Mouse (Mus musculus) heart, embryonic 10.5 days (tissue): ENCODE results near the gene Rbp2. TPM values are rescaled to one million over a fixed set of nuclear protein-coding genes. Genes with fewer than 3 reads are reported as not detected.
A peak's percentile ranks its signal among the peaks of the same experiment; 100 is the strongest.

ENCODE experiments used
- DNase-seq: peaks from one replicate; pipeline ENCODE4 v3.0.0-alpha.2; 2017; ENCODE audit warnings: low spot score
- H3K27ac ChIP-seq: fragments of 300-500 bp; sonication (generic); 2 replicates; pipeline ENCODE4 v1.5.1; 2016; ENCODE audit warnings: mild to moderate bottlenecking
- H3K27me3 ChIP-seq: fragments of 300-500 bp; sonication (generic); 2 replicates; pipeline ENCODE4 v1.6.1; 2016; ENCODE audit warnings: mild to moderate bottlenecking; ENCODE audit not compliant: poor library complexity, insufficient read depth, severe bottlenecking
- H3K36me3 ChIP-seq: fragments of 300-500 bp; sonication (generic); 2 replicates; pipeline ENCODE4 v1.6.1; 2016; ENCODE audit warnings: mild to moderate bottlenecking, moderate library complexity
- H3K4me1 ChIP-seq: fragments of 300-500 bp; sonication (generic); 2 replicates; pipeline ENCODE4 v1.6.1; 2016; ENCODE audit warnings: mild to moderate bottlenecking
- H3K4me3 ChIP-seq: fragments of 300-500 bp; sonication (generic); 2 replicates; pipeline ENCODE4 v1.5.1; 2016; ENCODE audit warnings: mild to moderate bottlenecking, moderate library complexity
- H3K9me3 ChIP-seq: fragments of 300-500 bp; sonication (generic); 2 replicates; pipeline ENCODE4 v1.6.1; 2016; ENCODE audit warnings: mild to moderate bottlenecking, moderate library complexity
- WGBS: fragments of 180-500 bp; shearing (Covaris S2); methylation state at CpG from one replicate; pipeline ENCODE4 v1.1.7; 2016; 5-methylcytosine and 5-hydroxymethylcytosine counted together
- polyA plus RNA-seq: library from polyadenylated mRNA; unstranded; fragments of >200 nt; fragmentation: Nextera tagmentation; extraction: Ambion mirVana; gene quantifications from 2 replicates; pipeline ENCODE4 v1.2.1, GENCODE M21; 2016

The Rbp2 gene
- polyA plus RNA-seq, 1 experiment from 2014 or later, result 1.9 TPM

- no peaks in the 10 kb centered on the region for H3K27me3 ChIP-seq
- WGBS, result 68% methylated on average over 4 of the region's 4 CpGs
These were observed 43.9 kb downstream of the Rbp2 start for GRCm38 (mm10) chr9:98529776-98530175.

GRCm38 (mm10) chr9:98530999-98531398, 45.1 kb downstream of the Rbp2 start:
- H3K36me3 ChIP-seq, result no peaks in the 10 kb centered on the region
- 48% methylated on average over 2 of the region's 2 CpGs for WGBS
- DNase-seq, result no peak
- no peaks in the 10 kb centered on the region for H3K4me1 ChIP-seq
- no peak overlapping the region for H3K4me3 ChIP-seq
- no peak overlapping the region for H3K27ac ChIP-seq
- H3K27me3 ChIP-seq, result no peaks in the 10 kb centered on the region
- no peaks in the 10 kb centered on the region for H3K9me3 ChIP-seq

More at GRCm38 (mm10) chr9:98529776-98530175, 43.9 kb downstream of the Rbp2 start:
- H3K36me3 ChIP-seq, result no peaks in the 10 kb centered on the region
- no peak for DNase-seq
- H3K27ac ChIP-seq, result no peak overlapping the region
- H3K4me1 ChIP-seq, result no peaks in the 10 kb centered on the region
- no peak overlapping the region for H3K4me3 ChIP-seq
- no peaks in the 10 kb centered on the region for H3K9me3 ChIP-seq

GRCm38 (mm10) chr9:98534675-98535280, 48.9 kb downstream of the Rbp2 start:
- WGBS, result 67% methylated on average over 4 of the region's 4 CpGs
- Histone ChIP-seq H3K4me1 (no peaks in the 10 kb centered on the region), H3K27ac (no peak overlapping the region), H3K4me3 (no peak overlapping the region), H3K36me3 (no peaks in the 10 kb centered on the region), H3K27me3 (no peaks in the 10 kb centered on the region), H3K9me3 (no peaks in the 10 kb centered on the region)
- no peak for DNase-seq

GRCm38 (mm10) chr9:98535763-98536162, 49.8 kb downstream of the Rbp2 start:
- DNase-seq, result no peak
- no peaks in the 10 kb centered on the region for H3K36me3 ChIP-seq
- H3K27ac ChIP-seq, result no peak overlapping the region
- H3K27me3 ChIP-seq, result no peaks in the 10 kb centered on the region; the same call in 1 of the 2 replicates
- H3K9me3 ChIP-seq, result no peaks in the 10 kb centered on the region
- no peaks in the 10 kb centered on the region for H3K4me1 ChIP-seq
- H3K4me3 ChIP-seq, result no peak overlapping the region

DNA sequence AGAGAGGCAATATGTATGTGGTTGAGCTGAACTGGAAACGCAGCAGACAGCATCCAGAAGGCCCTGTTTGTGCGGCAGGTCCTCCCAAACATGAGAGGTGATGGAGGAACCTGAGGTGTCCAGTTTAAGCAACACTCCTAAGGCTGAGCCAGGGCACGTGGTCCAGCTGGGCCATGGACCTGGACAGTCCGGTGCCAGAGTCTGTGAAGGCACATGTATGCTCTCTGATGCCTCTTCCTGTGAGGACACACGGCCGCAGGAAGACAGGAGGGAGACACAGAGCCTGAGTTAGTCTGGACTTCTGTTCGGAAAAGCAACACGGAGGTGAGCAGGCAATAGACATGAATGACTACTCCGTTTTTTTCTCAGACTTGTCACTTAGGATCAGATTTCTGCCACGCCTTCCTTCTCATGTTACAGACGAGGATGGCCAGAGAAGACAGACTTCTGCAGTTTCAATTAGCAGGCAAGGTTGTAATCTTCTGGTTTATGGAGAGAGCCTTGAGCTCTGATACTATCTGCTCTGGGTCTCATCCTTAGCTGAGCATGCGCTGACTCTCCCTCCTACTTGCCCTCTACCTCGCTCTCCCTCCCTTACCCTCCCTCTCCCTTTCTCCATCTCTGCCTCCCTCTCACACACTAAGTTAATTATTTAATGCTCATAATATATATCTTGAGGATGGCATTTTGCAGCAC, 52.2 kb downstream of the Rbp2 start:
- no peak for DNase-seq
- Histone ChIP-seq H3K9me3 (no peaks in the 10 kb centered on the region), H3K27ac (no peak overlapping the region), H3K36me3 (no peaks in the 10 kb centered on the region), H3K4me1 (no peaks in the 10 kb centered on the region), H3K27me3 (no peaks in the 10 kb centered on the region; the same call in 1 of the 2 replicates), H3K4me3 (peak overlapping the region; percentile 25; the same call in 1 of the 2 replicates)
- WGBS, result 50% methylated on average over 13 of the region's 13 CpGs

DNA sequence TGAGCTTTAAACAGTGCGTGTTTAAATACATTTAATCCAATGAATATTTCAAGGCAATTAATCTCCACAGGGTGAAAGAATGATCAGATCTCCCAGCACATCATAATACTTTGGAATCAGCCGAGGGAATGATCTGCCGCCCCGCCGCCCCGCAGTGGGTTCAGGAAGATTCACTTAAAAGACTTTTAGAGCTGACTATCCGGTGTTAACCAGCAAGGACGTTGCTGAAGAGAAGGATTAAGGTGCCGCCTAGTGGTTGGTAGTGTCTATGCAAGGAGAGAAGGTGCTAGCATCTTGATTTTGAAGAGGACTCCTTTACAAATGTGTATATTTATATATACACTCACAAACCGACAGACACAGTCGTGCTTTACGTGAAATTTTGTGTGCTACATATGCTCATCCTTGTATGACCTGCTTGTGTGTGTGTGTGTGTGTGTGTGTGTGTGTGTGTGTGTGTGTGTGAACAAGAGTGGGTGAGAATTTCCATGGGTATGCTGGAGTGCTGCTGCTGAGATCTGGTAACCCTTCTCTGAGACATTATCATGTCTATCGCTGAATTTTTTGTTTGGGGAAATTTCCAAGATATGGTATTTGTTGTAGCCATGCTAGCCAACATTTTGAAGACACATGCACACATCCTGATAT, 52.9 kb downstream of the Rbp2 start:
- peak; percentile 85 for DNase-seq
- WGBS, result 6% methylated on average over 13 of the region's 13 CpGs
- peak overlapping the region; percentile 25; the same call in 1 of the 2 replicates for H3K4me3 ChIP-seq

GRCm38 (mm10) chr9:98544042-98544441, 58.1 kb downstream of the Rbp2 start:
- H3K27ac ChIP-seq, result no peak overlapping the region
- H3K4me3 ChIP-seq, result no peak overlapping the region
- H3K27me3 ChIP-seq, result no peaks in the 10 kb centered on the region; the same call in 1 of the 2 replicates
- H3K9me3 ChIP-seq, result no peaks in the 10 kb centered on the region
- no peaks in the 10 kb centered on the region for H3K4me1 ChIP-seq
- WGBS, result 79% methylated on average over 3 of the region's 3 CpGs
- no peaks in the 10 kb centered on the region for H3K36me3 ChIP-seq
- no peak for DNase-seq

More for the DNA sequence above, 52.9 kb downstream of the Rbp2 start:
- Histone ChIP-seq H3K27me3 (no peaks in the 10 kb centered on the region; the same call in 1 of the 2 replicates), H3K9me3 (no peaks in the 10 kb centered on the region), H3K4me1 (no peaks in the 10 kb centered on the region), H3K27ac (no peak overlapping the region), H3K36me3 (no peaks in the 10 kb centered on the region)

Other genes with a start within 250 kb of the Rbp2 start
- 8.9 and 10.2 TPM in 2 replicates for gene Nmnat3, start 198.7 kb upstream of the Rbp2 start, polyA plus RNA-seq
- gene Rbp1, start 63.2 kb upstream of the Rbp2 start, polyA plus RNA-seq, result 25.6 and 46.6 TPM in 2 replicates
- 163 and 167 TPM in 2 replicates for gene Copb2, start 77.6 kb downstream of the Rbp2 start, polyA plus RNA-seq
- 73.5 and 74.3 TPM in 2 replicates for gene Mrps22, start 115.5 kb downstream of the Rbp2 start, polyA plus RNA-seq